Mouse (Mus musculus) layer of hippocampus, postnatal 14 days (tissue): ENCODE data around the gene Gm5934. TPM values are rescaled to one million over a fixed set of nuclear protein-coding genes. Genes with fewer than 3 reads are reported as not detected.
"Not testable (repeated sequence)": the region's sequence is repeated elsewhere in the genome, so short reads cannot be mapped to it uniquely, and the experiment has no call there.

Experiments
- DNase-seq, 2 experiments: peaks; one replicate each; pipeline ENCODE4 v3.0.0; 2021 to 2022; ENCODE audit warnings: low spot score in 2 of 2, mixed read lengths in 1 of 2
- long read RNA-seq, 2 experiments: library from polyadenylated mRNA; stranded (forward); transcript quantifications; one replicate each; pipeline ENCODE4 v2.0.0; 2021
- total RNA-seq, 2 experiments: library from RNA; stranded (reverse); gene quantifications; 2 replicates each; pipeline ENCODE4 v1.2.3; 2021

Gene Gm5934
- total RNA-seq = not detected
- long read RNA-seq, experiment 1 = 0 reads
- long read RNA-seq, experiment 2 = 0 reads

GRCm38 (mm10) chrX:24500660-24501059 is at the start of gene Gm5934:
TSS of gene Gm5934 (minus strand) at chrX:24500760.
- not testable (repeated sequence) for DNase-seq

Other genes with a start within 250 kb of the Gm5934 start
- gene Gm4297, start 74.1 kb upstream of the Gm5934 start, total RNA-seq = not detected